Mouse (Mus musculus) kidney, postnatal 0 days (tissue): ENCODE data around the gene Nsun3. TPM values are rescaled to one million over a fixed set of nuclear protein-coding genes. Genes with fewer than 3 reads are reported as not detected.
A peak's percentile ranks its signal among the peaks of the same experiment; 100 is the strongest.

Experiments
- ATAC-seq: fragments of 200-750 bp; cut with Nextera tagmentation; replicated peaks from 2 replicates; pipeline ENCODE4 v1.8.0; 2017; ENCODE audit warnings: low read depth, moderate number of reproducible peaks, moderate TSS enrichment, moderate library complexity; ENCODE audit not compliant: low FRiP score
- DNase-seq: peaks from one replicate; pipeline ENCODE4 v3.0.0-alpha.2; 2016; ENCODE audit warnings: low spot score
- H3K27ac ChIP-seq: fragments of 300-500 bp; sonication (generic); 2 replicates; pipeline ENCODE4 v1.5.1; 2014; ENCODE audit warnings: mild to moderate bottlenecking
- H3K27me3 ChIP-seq: fragments of 300-500 bp; sonication (generic); 2 replicates; pipeline ENCODE4 v1.6.1; 2014; ENCODE audit warnings: low read length, mixed read lengths; ENCODE audit not compliant: insufficient read depth
- H3K36me3 ChIP-seq: fragments of 300-500 bp; sonication (generic); 2 replicates; pipeline ENCODE4 v1.6.1; 2014; ENCODE audit warnings: low read length, mixed read lengths; ENCODE audit not compliant: insufficient read depth
- H3K4me1 ChIP-seq: fragments of 300-500 bp; sonication (generic); replicated peaks from 2 replicates; pipeline ENCODE4 v1.6.1; 2014; ENCODE audit warnings: antibody characterized with exemption, low read length, mixed read lengths; ENCODE audit not compliant: insufficient read depth
- H3K4me2 ChIP-seq: fragments of 300-500 bp; sonication (generic); 2 replicates; pipeline ENCODE4 v1.6.1; 2014; ENCODE audit warnings: mild to moderate bottlenecking, low read length, moderate library complexity, mixed read lengths
- H3K4me3 ChIP-seq: fragments of 300-500 bp; sonication (generic); replicated peaks from 2 replicates; pipeline ENCODE4 v1.5.1; 2014; ENCODE audit warnings: low read depth, low read length
- H3K9ac ChIP-seq: fragments of 300-500 bp; sonication (generic); 2 replicates; pipeline ENCODE4 v1.6.1; 2014; ENCODE audit warnings: low read depth, low read length
- H3K9me3 ChIP-seq: fragments of 300-500 bp; sonication (generic); replicated peaks from 2 replicates; pipeline ENCODE4 v1.6.1; 2016; ENCODE audit warnings: low read length, inconsistent platforms, mixed read lengths
- CTCF ChIP-seq: IDR thresholded peaks from 2 replicates; pipeline ENCODE4 v1.5.1; 2016; ENCODE audit warnings: antibody characterized with exemption, low read depth, mild to moderate bottlenecking, moderate library complexity
- WGBS: fragments of 180-500 bp; shearing (Covaris S2); extraction: QIAGEN DNeasy Blood & Tissue Kit; methylation state at CpG from one replicate; pipeline ENCODE4 v1.1.7; 2014; 5-methylcytosine and 5-hydroxymethylcytosine counted together
- polyA plus RNA-seq: library from polyadenylated mRNA; unstranded; fragments of >200 nt; fragmentation: Nextera tagmentation; extraction: Ambion mirVana; gene quantifications from 2 replicates; pipeline ENCODE4 v1.2.1, GENCODE M21; 2015

The Nsun3 gene
- 8.2 and 9.2 TPM in 2 replicates for polyA plus RNA-seq

DNA sequence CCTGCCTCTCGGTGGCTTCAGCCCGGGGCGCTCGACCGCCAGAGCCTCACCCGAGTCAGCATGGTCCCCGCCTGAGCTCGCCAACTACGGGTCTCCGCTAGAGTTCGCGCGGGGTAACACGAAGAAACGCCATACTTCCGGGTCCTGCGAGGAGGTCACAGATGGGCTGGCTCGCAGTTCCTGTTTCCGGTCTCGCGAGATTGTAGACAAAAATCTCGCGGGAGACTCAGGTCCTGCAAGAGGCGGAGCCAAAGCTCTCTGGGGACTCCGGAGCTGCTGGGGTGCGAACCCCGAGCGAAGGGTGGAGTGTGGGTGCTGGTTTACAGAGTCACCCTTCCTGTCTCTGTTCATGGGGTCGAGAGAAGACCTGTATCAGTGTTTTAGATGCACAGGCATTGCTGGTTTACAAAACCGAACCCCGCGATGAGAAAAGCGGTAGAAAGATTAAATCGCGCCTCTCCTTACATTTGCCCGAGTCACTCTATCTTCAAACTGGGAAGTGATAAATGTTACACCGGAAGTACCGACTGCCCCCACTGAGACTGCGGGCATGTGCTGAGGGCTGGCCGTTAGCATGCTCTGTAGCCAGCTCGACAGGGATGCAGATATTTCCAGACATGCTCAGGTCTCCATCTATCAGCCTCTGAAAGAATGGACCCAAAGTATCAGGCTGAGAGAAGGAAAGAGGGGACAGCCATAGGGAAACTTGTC lies at the start of gene Nsun3:
Gene Nsun3, minus strand, starts transcription at position 198 of the 711 bp plus-strand sequence.
- peak within 1 kb of the TSS; percentile 80 for H3K9ac ChIP-seq
- peak within 1 kb of the TSS; percentile 81 for H3K4me2 ChIP-seq
- DNase-seq (peak; percentile 98), ATAC-seq (peak; percentile 99)
- no peaks in the 10 kb centered on the region for H3K9me3 ChIP-seq
- H3K4me3 ChIP-seq: peak within 1 kb of the TSS; percentile 70
- 2% methylated on average over 41 of the region's 41 CpGs for WGBS
- TF ChIP-seq CTCF: peak; percentile 20; the same call in 1 of the 2 replicates
- 0 out of 2 replicates have a peak, but pooled peaks cover 10% of the 10 kb centered on the region for H3K4me1 ChIP-seq
- no peaks in the 10 kb centered on the region for H3K27me3 ChIP-seq
- H3K27ac ChIP-seq: peak within 1 kb of the TSS; percentile 93
- no peaks in the 10 kb centered on the region for H3K36me3 ChIP-seq

DNA sequence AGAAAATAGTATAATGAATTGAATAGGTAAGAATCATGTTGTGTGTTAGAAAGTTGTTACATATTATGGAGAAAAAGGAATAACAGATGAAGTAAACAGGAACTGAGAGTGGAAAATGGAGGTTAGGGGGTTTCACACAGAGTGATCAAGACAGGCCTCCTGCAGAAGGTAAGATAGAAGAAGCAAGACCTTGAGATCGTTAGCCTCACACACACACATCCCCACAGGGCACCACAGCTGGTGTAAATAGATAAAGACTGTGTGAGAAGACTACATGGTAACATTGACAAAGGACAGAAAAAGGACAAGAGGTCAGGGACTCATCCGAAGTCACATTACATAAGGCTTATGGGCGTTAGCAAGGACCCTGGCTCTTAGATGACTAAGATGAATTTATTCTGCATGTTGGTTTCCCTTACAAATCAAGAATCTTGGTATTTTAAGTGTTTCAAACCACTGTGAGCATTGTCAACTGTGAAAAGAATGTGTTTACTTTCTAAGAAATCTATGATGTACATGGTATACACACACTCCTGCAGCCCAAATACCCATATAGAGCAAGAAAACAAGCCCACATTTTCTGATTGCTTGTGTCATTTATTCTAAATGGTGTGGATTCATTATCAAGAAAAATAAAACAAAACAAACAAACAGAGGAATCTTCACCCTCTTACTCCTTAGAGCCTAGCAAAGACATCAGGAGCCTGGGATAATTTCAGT lies 47.6 kb upstream of the Nsun3 start:
- Histone ChIP-seq H3K4me2 (no peak overlapping the region), H3K9me3 (no peaks in the 10 kb centered on the region), H3K9ac (no peak overlapping the region), H3K4me1 (no peaks in the 10 kb centered on the region), H3K27ac (no peak overlapping the region), H3K27me3 (no peaks in the 10 kb centered on the region), H3K36me3 (no peaks in the 10 kb centered on the region), H3K4me3 (no peak overlapping the region)
- TF ChIP-seq CTCF: no peak
- WGBS: 75% methylated on average over 3 of the region's 3 CpGs
- no peak for DNase-seq
- no peak for ATAC-seq

DNA sequence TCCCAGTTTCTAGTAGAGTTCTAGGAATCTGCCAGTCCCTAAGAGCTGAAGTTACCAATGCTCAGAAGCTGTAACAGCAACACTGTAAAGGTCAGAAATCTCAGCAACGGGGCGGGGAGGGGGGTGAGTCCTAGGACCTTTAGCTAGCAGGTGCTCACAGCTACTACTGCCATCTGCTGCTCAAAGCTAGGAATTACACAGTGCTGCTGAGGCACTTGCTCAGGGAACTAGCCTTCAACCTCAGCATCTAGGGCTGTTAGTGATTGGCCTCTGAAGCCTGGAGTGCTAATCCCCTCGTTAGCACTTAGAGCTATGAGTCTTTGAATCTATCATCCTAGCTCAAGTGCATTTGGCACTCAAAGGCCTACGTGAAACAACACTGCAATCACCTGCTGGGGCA lies 45.9 kb upstream of the Nsun3 start:
- ATAC-seq (peak; percentile 83), DNase-seq (peak; percentile 64)
- TF ChIP-seq CTCF: peak; percentile 79
- Histone ChIP-seq H3K9ac (no peak overlapping the region), H3K27me3 (no peaks in the 10 kb centered on the region), H3K27ac (no peak overlapping the region), H3K9me3 (no peaks in the 10 kb centered on the region), H3K36me3 (no peaks in the 10 kb centered on the region), H3K4me1 (no peaks in the 10 kb centered on the region), H3K4me2 (no peak overlapping the region), H3K4me3 (no peak overlapping the region)
- WGBS: 20% methylated on average over 4 of the region's 4 CpGs

DNA sequence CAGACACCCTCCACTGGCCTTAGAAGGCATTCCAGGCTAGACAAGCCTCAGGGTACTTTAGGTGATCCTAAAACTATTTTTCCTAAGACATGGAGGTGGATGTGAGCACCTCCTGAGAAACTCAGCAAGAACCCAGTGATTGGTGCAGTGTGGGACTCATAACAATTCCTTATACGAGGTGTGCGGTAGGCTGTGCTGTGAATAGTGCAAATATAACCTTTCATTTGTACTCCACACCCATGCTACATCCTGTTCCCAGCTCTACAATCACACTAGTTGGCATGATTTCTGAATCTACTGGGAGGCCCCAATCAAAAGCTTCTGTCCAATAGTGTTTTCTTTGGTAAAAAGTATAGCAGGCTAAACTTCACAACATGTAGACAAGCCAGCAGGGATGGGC lies 45.4 kb upstream of the Nsun3 start:
- no peak overlapping the region for H3K27ac ChIP-seq
- WGBS: 81% methylated on average over 2 of the region's 2 CpGs
- H3K9me3 ChIP-seq: no peaks in the 10 kb centered on the region
- no peak overlapping the region for H3K4me3 ChIP-seq
- ATAC-seq (no peak), DNase-seq (no peak)
- H3K4me1 ChIP-seq: no peaks in the 10 kb centered on the region
- no peak overlapping the region for H3K4me2 ChIP-seq
- no peak overlapping the region for H3K9ac ChIP-seq
- H3K36me3 ChIP-seq: no peaks in the 10 kb centered on the region
- no peak for TF ChIP-seq CTCF
- no peaks in the 10 kb centered on the region for H3K27me3 ChIP-seq

DNA sequence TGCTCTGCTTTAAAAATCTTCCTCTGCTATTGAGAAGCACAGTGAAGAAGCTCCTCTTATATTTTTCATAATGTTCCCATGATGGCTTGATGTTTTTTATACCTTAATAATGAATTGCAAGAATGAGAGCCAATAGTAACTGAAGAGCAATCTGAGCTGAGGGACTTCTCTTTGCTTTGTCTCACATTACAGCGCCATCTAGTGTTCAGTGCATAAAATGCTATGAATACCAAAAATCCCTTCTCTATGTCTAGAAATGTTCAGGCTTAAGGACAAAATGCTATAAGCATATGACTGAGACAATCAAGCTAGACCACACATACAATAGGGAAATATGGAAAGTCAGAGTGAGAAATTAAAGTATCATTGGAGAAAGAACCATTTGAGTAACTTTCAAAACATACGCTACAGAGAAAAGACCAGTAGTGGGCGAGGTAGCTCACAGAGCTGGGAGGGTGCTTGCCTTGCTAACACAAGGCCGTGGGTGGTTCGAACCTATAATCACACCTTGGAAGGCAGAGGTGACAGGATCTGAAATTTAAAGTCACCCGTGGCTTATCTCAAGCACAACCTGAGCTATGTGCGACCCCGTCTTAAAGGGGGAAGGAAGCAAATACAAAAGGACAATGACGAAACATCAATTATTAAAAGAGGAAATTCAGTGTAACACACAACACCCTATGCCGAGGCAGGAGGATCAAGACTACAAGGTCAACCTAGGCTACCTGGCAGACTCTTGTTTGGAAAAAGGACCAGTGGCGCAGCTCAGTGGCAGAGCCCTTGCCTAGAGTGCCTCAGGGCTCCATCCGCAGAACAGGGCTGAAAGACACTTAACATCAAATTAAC lies 39.8 kb upstream of the Nsun3 start:
- H3K4me1 ChIP-seq: no peaks in the 10 kb centered on the region
- DNase-seq (peak; percentile 81), ATAC-seq (no peak)
- H3K27me3 ChIP-seq: no peaks in the 10 kb centered on the region
- H3K27ac ChIP-seq: no peak overlapping the region
- 75% methylated on average over 12 of the region's 12 CpGs for WGBS
- H3K36me3 ChIP-seq: no peaks in the 10 kb centered on the region
- no peaks in the 10 kb centered on the region for H3K9me3 ChIP-seq
- H3K9ac ChIP-seq: no peak overlapping the region
- peak; percentile 88 for TF ChIP-seq CTCF
- no peak overlapping the region for H3K4me2 ChIP-seq
- no peak overlapping the region for H3K4me3 ChIP-seq

DNA sequence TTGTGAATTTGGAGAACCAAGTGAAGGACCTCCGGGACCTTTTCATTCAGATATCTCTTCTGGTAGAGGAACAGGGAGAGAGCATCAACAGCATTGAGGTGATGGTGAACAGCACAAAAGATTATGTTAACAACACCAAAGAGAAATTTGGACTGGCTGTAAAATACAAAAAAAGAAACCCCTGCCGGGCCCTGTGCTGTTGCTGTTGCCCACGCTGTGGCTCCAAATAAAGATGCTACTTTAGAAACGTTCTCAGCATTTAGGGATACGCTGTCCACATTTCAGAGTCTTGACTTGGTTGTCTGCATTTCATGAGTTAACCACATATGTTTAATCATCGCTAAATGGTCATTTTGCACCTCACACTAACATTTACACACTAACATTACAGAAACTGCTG lies 35.9 kb upstream of the Nsun3 start:
- Histone ChIP-seq H3K4me2 (no peak overlapping the region), H3K4me1 (no peaks in the 10 kb centered on the region), H3K27me3 (no peaks in the 10 kb centered on the region), H3K36me3 (no peaks in the 10 kb centered on the region), H3K4me3 (no peak overlapping the region), H3K9me3 (no peaks in the 10 kb centered on the region), H3K9ac (no peak overlapping the region), H3K27ac (no peak overlapping the region)
- no peak for TF ChIP-seq CTCF
- DNase-seq: no peak
- no peak for ATAC-seq
- WGBS: 91% methylated on average over 6 of the region's 6 CpGs
